Mouse (Mus musculus) embryo, embryonic 10 days (tissue): ENCODE measurements around the gene Gm11077.

Source experiments
- DNase-seq: peaks from one replicate; pipeline ENCODE4 v3.0.0-alpha.2; 2015; ENCODE audit warnings: low spot score

The Gm11077 gene

GRCm38 (mm10) chr6:140729272-140729671 is at the start of gene Gm11077:
TSS of gene Gm11077 (plus strand) at chr6:140729284.
- DNase-seq, result no peak

- no peak for DNase-seq
Measured at GRCm38 (mm10) chr6:140680713-140681112, 48.4 kb upstream of the Gm11077 start.

- DNase-seq, result peak; percentile 41
Measured at GRCm38 (mm10) chr6:140682829-140683228, 46.3 kb upstream of the Gm11077 start.

GRCm38 (mm10) chr6:140684403-140684802 is 44.7 kb upstream of the Gm11077 start:
- no peak for DNase-seq

GRCm38 (mm10) chr6:140689617-140690404 is 39.3 kb upstream of the Gm11077 start:
- DNase-seq, result no peak

GRCm38 (mm10) chr6:140692160-140692559 is 36.9 kb upstream of the Gm11077 start:
- DNase-seq, result no peak

GRCm38 (mm10) chr6:140696192-140696879 is 32.7 kb upstream of the Gm11077 start:
- DNase-seq, result no peak

- no peak for DNase-seq
Measured at GRCm38 (mm10) chr6:140697994-140698393, 31.1 kb upstream of the Gm11077 start.

GRCm38 (mm10) chr6:140698596-140698995 is 30.5 kb upstream of the Gm11077 start:
- DNase-seq, result no peak

- no peak for DNase-seq
Measured at GRCm38 (mm10) chr6:140701259-140701658, 27.8 kb upstream of the Gm11077 start.

GRCm38 (mm10) chr6:140705132-140705531 is 24.0 kb upstream of the Gm11077 start:
- DNase-seq, result no peak

- no peak for DNase-seq
Measured at GRCm38 (mm10) chr6:140706056-140706455, 23.0 kb upstream of the Gm11077 start.

- DNase-seq, result no peak
Measured at GRCm38 (mm10) chr6:140708059-140708458, 21.0 kb upstream of the Gm11077 start.

GRCm38 (mm10) chr6:140709415-140710107 is 19.5 kb upstream of the Gm11077 start:
- DNase-seq, result no peak

- DNase-seq, result peak; percentile 85
Measured at GRCm38 (mm10) chr6:140712754-140713153, 16.3 kb upstream of the Gm11077 start.

- peak; percentile 90 for DNase-seq
Measured at GRCm38 (mm10) chr6:140714905-140715365, 14.1 kb upstream of the Gm11077 start.

GRCm38 (mm10) chr6:140722058-140722457 is 7.0 kb upstream of the Gm11077 start:
- no peak for DNase-seq

- no peak for DNase-seq
Measured at GRCm38 (mm10) chr6:140730669-140731401, 1.8 kb downstream of the Gm11077 start.

GRCm38 (mm10) chr6:140731402-140731730 is 2.3 kb downstream of the Gm11077 start:
- DNase-seq, result no peak

GRCm38 (mm10) chr6:140732971-140733640 is 4.0 kb downstream of the Gm11077 start:
- no peak for DNase-seq

GRCm38 (mm10) chr6:140733641-140733986 is 4.5 kb downstream of the Gm11077 start:
- no peak for DNase-seq

GRCm38 (mm10) chr6:140745586-140745985 is 16.5 kb downstream of the Gm11077 start:
- no peak for DNase-seq
